Mouse (Mus musculus) embryonic facial prominence, embryonic 12.5 days (tissue): ENCODE results near the gene Defa20. TPM values are rescaled to one million over a fixed set of nuclear protein-coding genes. Genes with fewer than 3 reads are reported as not detected.
"Not testable (repeated sequence)": the region's sequence is repeated elsewhere in the genome, so short reads cannot be mapped to it uniquely, and the experiment has no call there.

Experiments used
- ATAC-seq: fragments of 200-750 bp; cut with Nextera tagmentation; 2 replicates; pipeline ENCODE4 v1.8.0; 2017; ENCODE audit not compliant: insufficient number of reproducible peaks, insufficient read depth, low FRiP score, low TSS enrichment
- H3K27ac ChIP-seq: fragments of 300-500 bp; sonication (generic); 2 replicates; pipeline ENCODE4 v1.5.1; 2016; ENCODE audit warnings: mild to moderate bottlenecking
- H3K27me3 ChIP-seq: fragments of 300-500 bp; sonication (generic); 2 replicates; pipeline ENCODE4 v1.6.1; 2016; ENCODE audit warnings: mild to moderate bottlenecking, moderate library complexity
- H3K36me3 ChIP-seq: fragments of 300-500 bp; sonication (generic); 2 replicates; pipeline ENCODE4 v1.6.1; 2016; ENCODE audit warnings: mild to moderate bottlenecking
- H3K4me1 ChIP-seq: fragments of 300-500 bp; sonication (generic); 2 replicates; pipeline ENCODE4 v1.6.1; 2016
- H3K4me2 ChIP-seq: fragments of 300-500 bp; sonication (generic); replicated peaks from 2 replicates; pipeline ENCODE4 v1.6.1; 2016; ENCODE audit warnings: mild to moderate bottlenecking, moderate library complexity
- H3K4me3 ChIP-seq: fragments of 300-500 bp; sonication (generic); 2 replicates; pipeline ENCODE4 v1.5.1; 2016; ENCODE audit warnings: mild to moderate bottlenecking
- H3K9ac ChIP-seq: fragments of 300-500 bp; sonication (generic); 2 replicates; pipeline ENCODE4 v1.6.1; 2016; ENCODE audit warnings: mild to moderate bottlenecking, moderate library complexity
- H3K9me3 ChIP-seq: fragments of 300-500 bp; sonication (generic); 2 replicates; pipeline ENCODE4 v1.6.1; 2016; ENCODE audit warnings: mild to moderate bottlenecking, moderate library complexity
- WGBS: fragments of 180-500 bp; shearing (Covaris S2); methylation state at CpG from one replicate; pipeline ENCODE4 v1.1.7; 2016; 5-methylcytosine and 5-hydroxymethylcytosine counted together
- polyA plus RNA-seq: library from polyadenylated mRNA; unstranded; fragments of >200 nt; fragmentation: Nextera tagmentation; extraction: Ambion mirVana; gene quantifications from 2 replicates; pipeline ENCODE4 v1.2.1, GENCODE M21; 2016

The Defa20 gene
- polyA plus RNA-seq, result not detected in 2 replicates

- no CpG with 5 or more reads among the region's 2 CpGs for WGBS
- H3K9me3 ChIP-seq, H3K4me1 ChIP-seq, H3K4me2 ChIP-seq, H3K36me3 ChIP-seq, H3K9ac ChIP-seq, H3K27me3 ChIP-seq, ATAC-seq, H3K27ac ChIP-seq, H3K4me3 ChIP-seq: not testable (repeated sequence)
Measured at GRCm38 (mm10) chr8:21508958-21509357, at the start of gene Defa20. Defa20 (plus strand) TSS chr8:21509258.

GRCm38 (mm10) chr8:21528732-21529131 is 19.7 kb downstream of the Defa20 start, which contains the start of gene Defa32:
Defa32 (plus strand) TSS chr8:21529032.
- H3K4me2 ChIP-seq, ATAC-seq, H3K4me3 ChIP-seq, H3K4me1 ChIP-seq, H3K36me3 ChIP-seq, H3K27ac ChIP-seq, H3K27me3 ChIP-seq, H3K9ac ChIP-seq, H3K9me3 ChIP-seq: not testable (repeated sequence)
- no CpG with 5 or more reads among the region's 2 CpGs for WGBS

Other genes with a start within 250 kb of the Defa20 start
- not detected in 2 replicates for gene Defa27, start 193.7 kb upstream of the Defa20 start, polyA plus RNA-seq
- not detected in 2 replicates for gene Defa29, start 182.2 kb upstream of the Defa20 start, polyA plus RNA-seq
- not detected in 2 replicates for gene Defa2, start 130.7 kb upstream of the Defa20 start, polyA plus RNA-seq
- gene Defa33, start 117.4 kb upstream of the Defa20 start, polyA plus RNA-seq, result not detected in 2 replicates
- gene Defa36, start 81.8 kb upstream of the Defa20 start, polyA plus RNA-seq, result not detected in 2 replicates
- gene Gm7849, start 52.7 kb upstream of the Defa20 start, polyA plus RNA-seq, result not detected in 2 replicates
- gene Defa32, start 19.8 kb downstream of the Defa20 start, polyA plus RNA-seq, result not detected in 2 replicates
- not detected in 2 replicates for gene Defa37, start 56.1 kb downstream of the Defa20 start, polyA plus RNA-seq
- gene Defa28, start 73.7 kb downstream of the Defa20 start, polyA plus RNA-seq, result not detected in 2 replicates
- not detected in 2 replicates for gene Gm7861, start 85.2 kb downstream of the Defa20 start, polyA plus RNA-seq
- not detected in 2 replicates for gene Defa26, start 108.9 kb downstream of the Defa20 start, polyA plus RNA-seq
- gene Defa17, start 146.5 kb downstream of the Defa20 start, polyA plus RNA-seq, result not detected in 2 replicates
- gene Defa34, start 156.5 kb downstream of the Defa20 start, polyA plus RNA-seq, result not detected in 2 replicates
- gene AY761184, start 194.4 kb downstream of the Defa20 start, polyA plus RNA-seq, result not detected in 2 replicates
- gene Defa24, start 225.2 kb downstream of the Defa20 start, polyA plus RNA-seq, result not detected in 2 replicates